Mouse (Mus musculus): Measurements from ENCODE around the gene Rgs10.

Rgs10 gene

GRCm38 (mm10) chr7:128417930-128418779 lies at the start of gene Rgs10:
Rgs10 (minus strand) TSS chr7:128418758.
- peak; percentile 48 to 52 for DNase-seq (ENCODE audit: low spot score in 2 of 2)

DNA sequence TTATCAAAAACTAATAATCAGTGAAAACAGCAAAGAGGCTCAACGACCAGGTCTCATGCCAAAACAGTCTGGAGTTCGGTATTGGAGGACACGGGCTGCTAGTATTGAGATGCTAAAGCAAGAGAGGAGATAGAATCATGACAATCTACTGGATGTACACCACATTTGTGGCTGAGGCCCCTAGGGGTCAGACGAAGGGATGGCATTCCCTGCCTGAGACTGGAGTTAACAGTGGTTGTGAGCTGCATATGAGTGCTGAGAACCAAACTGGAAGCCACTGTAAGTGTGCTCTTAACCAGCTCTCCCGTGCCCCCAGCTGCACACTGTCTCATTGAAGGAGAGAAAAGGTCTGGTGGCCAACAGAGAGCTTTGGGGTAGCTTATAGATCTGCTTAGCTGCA lies 43.8 kb upstream of the Rgs10 start:
- DNase-seq (ENCODE audit: low spot score in 2 of 2): no peak

DNA sequence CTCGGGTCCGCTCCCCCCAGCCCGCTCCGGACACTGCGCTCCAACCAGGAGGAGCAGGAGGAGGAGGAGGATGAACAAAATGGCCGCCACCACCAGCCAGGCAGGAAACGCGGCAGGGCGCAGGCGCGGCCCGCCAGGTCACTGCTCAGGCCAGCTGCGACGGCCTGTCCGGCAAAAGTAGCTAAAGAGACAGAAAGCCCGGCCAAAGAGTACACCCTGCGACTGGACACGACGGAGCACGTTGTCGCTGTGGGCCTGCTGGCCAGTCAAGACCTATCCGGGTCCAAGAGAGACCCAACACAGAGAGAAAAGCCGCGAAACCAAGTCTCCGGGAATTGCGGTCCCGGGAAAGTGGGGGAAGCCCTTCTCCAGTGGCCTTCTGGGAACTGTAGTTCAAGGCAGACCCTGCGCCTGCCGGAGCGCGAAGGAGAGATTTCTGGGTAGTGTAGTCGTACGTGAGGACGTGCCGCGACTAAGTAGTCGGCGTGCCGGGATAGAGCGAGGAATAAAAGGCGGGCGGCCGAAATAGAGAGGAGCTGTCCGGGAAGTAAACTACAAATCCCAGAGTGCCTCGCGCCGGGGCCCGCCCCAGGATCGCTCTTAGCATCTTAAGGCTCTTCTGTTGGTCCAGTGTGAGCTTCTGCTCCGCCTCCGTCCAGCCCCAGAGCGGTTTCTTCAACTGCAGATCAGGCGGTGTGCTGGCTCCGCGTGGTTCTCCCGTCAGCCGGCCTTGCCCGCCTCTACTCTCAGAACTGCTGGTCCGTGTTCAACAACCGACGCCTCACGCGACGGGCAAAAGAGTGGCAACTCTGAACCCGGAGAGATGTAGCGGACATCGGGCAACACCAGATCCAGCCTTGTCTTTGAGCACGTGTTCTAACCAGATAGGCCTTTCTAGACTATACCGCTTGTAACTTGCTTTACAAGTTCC lies 43.0 kb upstream of the Rgs10 start, which contains the start of gene Tial1:
Gene Tial1, minus strand, starts transcription at position 433 of the 931 bp plus-strand sequence.
- peak; percentile 99 for DNase-seq (ENCODE audit: low spot score in 2 of 2)

- peak in 1 of 2 experiments; percentile 26 for DNase-seq (ENCODE audit: low spot score in 2 of 2)
These were observed 42.3 kb upstream of the Rgs10 start for GRCm38 (mm10) chr7:128460865-128461228.

GRCm38 (mm10) chr7:128460131-128460864 lies 41.7 kb upstream of the Rgs10 start:
- peak; percentile 39 for DNase-seq (ENCODE audit: low spot score in 2 of 2)

- no peak for DNase-seq (ENCODE audit: low spot score in 2 of 2)
These were observed 41.2 kb upstream of the Rgs10 start for GRCm38 (mm10) chr7:128459791-128460130.

DNA sequence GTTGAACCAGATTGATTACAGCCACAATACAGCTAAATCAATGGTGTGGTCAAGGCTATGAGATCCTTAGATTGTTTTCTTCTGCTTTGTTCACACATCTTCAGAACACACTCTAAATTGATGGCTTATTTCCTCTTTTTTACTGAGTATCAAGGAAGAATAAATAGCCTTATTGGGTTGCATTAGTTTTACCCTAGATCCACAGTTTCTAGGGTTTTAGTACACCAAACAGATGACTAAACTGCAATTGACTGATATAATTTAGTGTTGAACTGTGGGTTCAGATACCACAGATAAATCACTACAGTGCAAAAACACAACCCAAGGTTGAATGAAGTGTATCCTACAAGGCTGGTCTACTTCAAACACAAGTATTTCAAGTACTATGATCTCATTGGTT lies 39.5 kb upstream of the Rgs10 start:
- DNase-seq (ENCODE audit: low spot score in 2 of 2): no peak

DNA sequence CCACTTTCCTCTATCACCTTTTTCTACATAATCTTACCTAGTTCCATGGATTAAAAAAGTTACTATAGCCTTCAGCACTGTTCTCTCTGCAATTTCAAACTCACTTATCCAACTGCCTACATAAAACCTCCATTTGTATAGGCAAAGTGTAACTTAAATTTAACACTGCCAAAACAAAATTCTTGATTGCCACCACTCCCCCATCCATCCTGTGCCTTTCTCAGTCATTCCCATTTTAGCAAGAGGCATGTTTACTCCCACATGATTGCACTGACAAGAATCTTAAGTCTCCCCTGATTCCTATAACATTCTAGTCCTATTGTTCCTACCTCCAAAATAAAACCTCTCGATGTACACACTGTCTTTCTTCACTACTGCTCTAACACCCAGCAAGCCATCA lies 34.2 kb upstream of the Rgs10 start:
- DNase-seq (ENCODE audit: low spot score in 2 of 2): no peak

- DNase-seq (ENCODE audit: low spot score in 2 of 2): no peak
These were observed 22.0 kb upstream of the Rgs10 start for GRCm38 (mm10) chr7:128440584-128440983.

DNA sequence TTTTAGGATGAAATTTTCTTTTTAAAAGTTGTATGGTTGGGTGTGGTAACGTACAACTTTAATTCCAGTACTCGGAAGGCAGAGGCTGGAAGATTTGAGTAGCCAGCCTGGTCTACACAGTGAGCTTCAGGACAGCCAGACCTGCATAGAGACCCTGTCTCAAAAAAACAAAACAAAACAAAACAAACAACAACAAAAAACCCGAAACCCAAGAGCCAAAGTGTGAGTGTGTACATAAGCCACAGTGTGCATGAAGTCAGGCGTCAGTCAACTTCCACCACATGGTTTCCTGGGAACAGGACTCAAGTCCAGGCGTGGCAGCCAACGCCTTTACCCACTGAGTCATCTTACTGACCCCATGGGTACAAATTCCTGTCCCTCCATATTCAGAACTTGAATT lies 20.7 kb upstream of the Rgs10 start:
- no peak for DNase-seq (ENCODE audit: low spot score in 2 of 2)

DNA sequence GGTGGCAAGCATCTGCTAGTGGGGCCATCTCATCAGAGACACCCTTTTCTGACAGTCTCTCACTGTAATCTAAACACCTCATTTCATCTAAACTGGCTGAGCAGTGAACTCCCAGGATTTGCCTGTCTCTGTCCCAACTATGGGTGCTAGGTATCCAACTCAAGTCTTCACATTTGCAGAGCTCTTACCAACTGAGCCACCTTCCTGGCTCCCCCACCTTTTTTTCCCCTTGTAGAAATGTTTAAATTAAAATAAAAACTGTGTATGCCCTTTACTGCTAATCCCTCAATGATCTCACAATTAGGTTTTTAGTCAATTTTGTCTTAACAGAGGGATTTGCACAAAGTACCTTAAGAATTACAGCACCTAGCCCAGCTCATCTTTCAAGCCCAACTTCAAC lies 19.6 kb upstream of the Rgs10 start:
- no peak for DNase-seq (ENCODE audit: low spot score in 2 of 2)

- DNase-seq (ENCODE audit: low spot score in 2 of 2): peak; percentile 27 to 32
These were observed 14.7 kb upstream of the Rgs10 start for GRCm38 (mm10) chr7:128433213-128433612.

DNA sequence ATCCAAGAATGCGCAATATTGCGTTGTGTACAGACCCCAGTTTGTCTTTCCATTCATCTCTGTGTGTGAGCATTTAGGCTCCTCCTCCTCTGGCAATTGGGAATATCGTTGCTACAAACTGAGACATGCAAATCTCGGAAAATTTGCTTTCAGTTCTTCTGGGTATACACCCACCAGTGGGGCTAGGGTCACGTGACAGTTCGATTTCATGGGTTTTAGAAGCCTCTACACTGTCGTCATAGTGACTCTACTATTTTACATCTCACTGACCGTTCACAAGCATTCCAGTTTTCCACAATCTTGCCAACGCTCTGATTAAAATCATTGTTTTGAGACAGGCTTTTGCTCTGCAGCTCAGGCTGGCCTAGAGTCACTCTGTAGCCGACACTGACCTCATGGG lies 14.0 kb upstream of the Rgs10 start:
- no peak for DNase-seq (ENCODE audit: low spot score in 2 of 2)

GRCm38 (mm10) chr7:128422491-128422890 lies 3.9 kb upstream of the Rgs10 start:
- no peak for DNase-seq (ENCODE audit: low spot score in 2 of 2)

DNA sequence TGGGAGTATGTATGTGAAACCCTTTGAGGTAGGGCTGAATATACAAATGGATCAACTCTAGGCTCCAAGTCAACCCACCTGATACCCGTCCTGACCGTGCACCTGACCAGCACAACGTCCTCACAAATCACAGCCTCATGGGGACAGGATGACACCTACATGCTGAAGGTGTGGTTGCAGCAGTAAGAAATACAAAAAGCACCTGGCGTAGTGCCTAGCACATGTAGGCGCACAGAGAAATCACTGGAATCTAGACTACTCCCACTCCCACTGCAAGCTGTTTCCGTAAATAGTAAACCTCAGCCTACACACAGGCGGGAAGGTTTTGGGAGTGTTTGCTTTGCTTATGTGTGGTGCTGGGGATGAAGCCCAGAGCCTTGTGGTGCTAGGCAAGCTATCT lies 3.1 kb upstream of the Rgs10 start:
- peak; percentile 21 to 43 for DNase-seq (ENCODE audit: low spot score in 2 of 2)

DNA sequence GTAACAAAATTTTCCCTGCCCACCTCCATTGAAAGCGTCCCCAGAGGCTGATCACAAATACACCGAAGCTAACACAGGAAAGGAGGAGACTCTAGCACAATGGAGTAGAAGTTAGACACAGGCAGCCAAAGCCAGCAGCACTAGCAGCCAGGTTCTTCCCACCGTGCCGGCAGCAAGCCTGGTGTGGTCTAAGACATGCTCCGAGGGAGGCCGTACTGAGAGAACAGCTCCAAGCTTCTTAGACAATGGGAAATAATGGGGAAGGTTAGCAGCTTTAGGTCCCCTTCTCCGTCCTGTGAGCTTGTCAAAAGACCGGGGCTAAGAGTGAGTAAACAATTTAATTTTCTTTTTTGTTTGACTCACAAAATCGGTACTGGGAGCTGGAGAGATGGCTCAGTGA lies 1.1 kb upstream of the Rgs10 start:
- no peak for DNase-seq (ENCODE audit: low spot score in 2 of 2)

GRCm38 (mm10) chr7:128417226-128417929 lies 1.2 kb downstream of the Rgs10 start:
- peak in 1 of 2 experiments; percentile 23 for DNase-seq (ENCODE audit: low spot score in 2 of 2)

GRCm38 (mm10) chr7:128416664-128417063 lies 1.9 kb downstream of the Rgs10 start:
- no peak for DNase-seq (ENCODE audit: low spot score in 2 of 2)

DNA sequence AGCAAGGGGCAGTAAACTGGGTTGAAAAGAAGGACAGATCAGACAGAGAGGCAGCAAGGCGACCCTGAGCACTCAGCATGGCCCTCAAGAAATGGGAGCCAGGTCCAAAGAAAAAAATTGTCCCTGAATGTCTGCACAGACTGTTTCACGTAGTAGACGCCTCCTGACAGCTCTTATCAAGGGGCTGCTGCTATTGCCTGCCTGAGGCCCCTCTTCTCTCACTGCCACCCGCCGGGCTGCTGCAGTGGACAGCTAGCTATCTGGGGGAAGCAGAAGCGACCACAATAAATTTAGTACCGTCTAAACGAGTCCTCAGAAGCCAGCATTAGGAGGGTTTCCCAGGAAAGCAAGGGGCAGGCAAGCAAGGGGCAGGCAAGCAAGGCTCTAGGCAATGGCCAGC lies 4.1 kb downstream of the Rgs10 start:
- DNase-seq (ENCODE audit: low spot score in 2 of 2): no peak

DNA sequence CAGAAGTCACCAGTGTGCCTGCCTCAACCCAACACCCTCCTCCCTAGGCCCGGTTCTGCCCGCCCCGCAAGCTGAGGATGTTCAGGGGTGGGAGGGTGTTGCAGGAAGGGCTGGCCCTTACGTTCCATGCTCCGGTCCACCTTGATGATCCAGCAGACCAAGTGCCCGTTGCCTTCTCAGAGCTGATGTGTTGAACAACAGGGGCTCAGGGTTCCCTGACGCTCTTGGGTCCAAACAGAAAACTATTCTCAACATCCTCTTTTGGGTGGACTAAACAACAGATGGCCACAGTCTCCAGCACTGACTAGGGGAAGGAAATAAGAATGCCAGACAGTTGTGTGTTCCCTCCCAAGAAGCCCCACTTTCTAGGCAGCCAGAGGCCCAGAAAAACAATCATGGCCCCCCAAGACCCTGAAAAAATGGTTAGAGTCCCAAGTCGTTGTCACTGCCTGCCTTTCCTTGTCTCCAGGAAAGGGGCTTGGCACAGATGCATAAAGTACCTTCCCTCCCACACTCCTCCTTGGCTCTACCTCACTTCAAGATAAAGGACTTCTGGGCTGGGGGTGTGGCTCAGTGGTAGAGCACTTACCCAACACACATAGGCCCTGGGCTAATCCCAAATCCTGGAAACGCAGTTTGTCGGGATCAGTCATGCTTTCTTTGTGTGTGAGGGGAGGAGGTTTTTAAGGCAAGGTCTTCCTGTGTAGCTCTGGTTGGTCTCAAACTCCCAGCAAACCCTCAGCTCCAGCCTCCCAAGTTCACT lies 6.3 kb downstream of the Rgs10 start:
- DNase-seq (ENCODE audit: low spot score in 2 of 2): no peak
